Comparison of ENCODE assay signal across 9 mouse cellular contexts in the genomic region with DNA sequence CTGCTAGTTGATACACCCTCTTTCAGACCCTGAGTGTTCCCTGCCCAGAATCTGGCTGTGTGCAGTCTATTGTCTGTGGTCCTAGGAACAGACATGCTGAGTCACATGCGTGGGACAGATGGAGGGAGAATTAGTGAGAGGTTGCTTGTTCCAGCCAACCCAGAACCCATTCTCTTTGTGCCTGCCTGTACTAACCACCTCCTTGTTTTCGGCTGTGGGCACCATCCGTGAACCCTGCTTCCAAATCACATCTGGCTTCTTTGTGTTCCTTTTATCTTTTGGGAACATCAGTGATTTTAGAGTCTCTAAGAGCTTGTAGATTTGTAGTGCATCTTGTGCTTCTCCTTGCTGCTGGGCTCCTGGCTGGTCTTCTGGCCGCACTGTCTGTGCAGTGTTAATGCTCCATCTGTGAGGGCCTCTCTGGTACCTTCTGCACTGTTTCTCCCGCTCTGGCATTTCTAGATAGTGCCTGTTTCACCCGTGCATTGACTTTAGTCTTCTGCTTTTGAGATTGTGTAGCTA.
DNase-seq lines count a peak whose midpoint lies in the region; ATAC-seq and TF ChIP-seq lines count a peak whose summit lies in the region.
"Had no signal": no experiment of that assay in that cellular context is flagged by ENCODE, and none has a peak within 500 bp of the region (broad histone marks: within the 10 kb centered on the region; RNA-seq: fewer than 3 reads in every experiment).

No protein-coding gene starts in this region.

- H3K9me3 ChIP-seq in heart, embryonic 11.5 days (replicated peaks; ENCODE audit: control insufficient read depth, low read length), result no peaks in the 10 kb centered on the region

- H3K4me3 ChIP-seq in heart, embryonic 11.5 days (ENCODE audit: low read depth, low read length), result no peak overlapping the region
- no peak overlapping the region for H3K4me3 ChIP-seq in C2C12 (ENCODE audit: insufficient read depth, poor library complexity, severe bottlenecking)

- peaks cover 19% of the 10 kb centered on the region for H3K79me2 ChIP-seq in C2C12 (ENCODE audit: control insufficient read depth, insufficient read depth)

- H3K9ac ChIP-seq in heart, embryonic 11.5 days (ENCODE audit: low read depth, low read length), result no peak overlapping the region
- H3K9ac ChIP-seq: lung, embryonic 14.5 days had no signal

- peak overlapping the region; percentile 41 for H3K27ac ChIP-seq in heart, embryonic 11.5 days (ENCODE audit: low read depth, low read length)

- intact Hi-C loops in heart, postnatal 25 days (cut with DNase I), result loop anchor here (5.0 kb wide), 1 partner anchor 74 kb away; a partner anchor contains a TSS

- no peak for TF ChIP-seq CTCF in C2C12 (IDR thresholded peaks at IDR 0.05; ENCODE audit: control insufficient read depth, insufficient read depth, insufficient read length)

- peaks cover 42% of the 10 kb centered on the region for H3K4me1 ChIP-seq in heart, embryonic 11.5 days (ENCODE audit: control insufficient read depth, insufficient read depth, low read length)

- peak overlapping the region; percentile 24 for H3ac ChIP-seq in C2C12 (ENCODE audit: control insufficient read depth, insufficient read length, low read depth)

- WGBS in heart, embryonic 11.5 days (ENCODE audit: insufficient replicate concordance), result 41% methylated on average over 6 of the region's 6 CpGs

- no peak overlapping the region for H3K4me2 ChIP-seq in heart, embryonic 11.5 days
- H3K4me2 ChIP-seq: lung, embryonic 14.5 days had no signal

- no peak for DNase-seq in heart, postnatal 25 days (ENCODE audit: low spot score)
- peak; percentile 93 for DNase-seq in cerebellum, adult 9-11 months
- peak; percentile 65 to 85 for DNase-seq in left cerebral cortex, adult 9 months (ENCODE audit: low spot score in 2 of 2)
- no peak for DNase-seq in thymus, postnatal 10 days (ENCODE audit: low spot score in 2 of 2)
- DNase-seq: lung, embryonic 14.5 days had no signal

- H3K27me3 ChIP-seq in heart, embryonic 11.5 days (ENCODE audit: control insufficient read depth, insufficient read depth, low read length), result no peaks in the 10 kb centered on the region
- no peaks in the 10 kb centered on the region for H3K27me3 ChIP-seq in C2C12 (ENCODE audit: control insufficient read depth, insufficient read depth, insufficient read length)

- no peak for ATAC-seq in heart, embryonic 11.5 days (replicated peaks; ENCODE audit: insufficient number of reproducible peaks, low FRiP score, low TSS enrichment)
- no peak for ATAC-seq in inflammation-experienced regulatory T-cells, adult 6 months
- no peak for ATAC-seq in activated CD4-positive, CD25-positive, alpha-beta regulatory T cell, adult 4 months

- no peaks in the 10 kb centered on the region for H3K36me3 ChIP-seq in heart, embryonic 11.5 days (ENCODE audit: control insufficient read depth, insufficient read depth, low read length)
- H3K36me3 ChIP-seq in C2C12 (ENCODE audit: control insufficient read depth, insufficient read depth), result peaks cover 15% of the 10 kb centered on the region

- H3K79me3 ChIP-seq in C2C12 (ENCODE audit: low read depth), result peaks cover 3% of the 10 kb centered on the region

TF ChIP-seq in C2C12, 6 proteins besides CTCF, POLR2A, EP300 and RAD21:
- no peak for TF ChIP-seq CEBPB (IDR thresholded peaks at IDR 0.05; ENCODE audit: low read depth)
- peak; percentile 38 for TF ChIP-seq USF1 (IDR thresholded peaks at IDR 0.05; ENCODE audit: low read depth)
- TF ChIP-seq MYOD1 (IDR thresholded peaks at IDR 0.05; ENCODE audit: control insufficient read depth, insufficient read length, low read depth), result peak; percentile 32
- no peak for TF ChIP-seq FOSL1 (IDR thresholded peaks at IDR 0.05; ENCODE audit: insufficient read depth, low read length, poor library complexity, severe bottlenecking)
- no peak for TF ChIP-seq MAX (IDR thresholded peaks at IDR 0.05)
- TF ChIP-seq MYOG (IDR thresholded peaks at IDR 0.05; ENCODE audit: control insufficient read depth, extremely low read depth, insufficient read length), result no peak
TF ChIP-seq in C2C12: peak in this region for 2.

Comparison
In these comparisons a context has a peak if more than half of its experiments do, and no peak if none do; other contexts are left out.
1. DNase-seq: peak in cerebellum, adult 9-11 months (single experiment) and left cerebral cortex, adult 9 months (2 of 2); none in heart, postnatal 25 days (single experiment) and thymus, postnatal 10 days (0 of 2).